7 mouse cellular contexts compared by ENCODE assay signal in the genomic region with DNA sequence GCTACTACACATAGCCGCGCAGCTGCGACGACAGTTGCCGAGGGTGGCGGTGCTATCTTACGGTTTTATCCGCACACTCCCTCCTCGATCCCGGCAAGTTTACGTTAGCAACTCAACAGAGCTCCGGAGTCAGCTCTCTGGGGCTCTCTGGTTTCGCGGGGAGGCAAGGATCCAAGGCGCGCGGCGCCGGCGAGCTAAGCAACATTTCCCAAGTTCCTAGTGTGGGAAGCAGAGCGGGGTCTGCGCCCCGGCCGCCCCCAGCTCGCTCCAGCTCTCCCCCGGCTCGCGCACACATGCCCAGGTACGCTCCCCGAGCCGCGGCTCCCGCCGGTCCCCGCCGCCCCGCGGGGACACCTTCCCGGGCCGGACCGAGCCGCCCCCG. TPM values are rescaled to one million over a fixed set of nuclear protein-coding genes. Genes with fewer than 3 reads are reported as not detected.
DNase-seq lines count a peak whose midpoint lies in the region; ATAC-seq and TF ChIP-seq lines count a peak whose summit lies in the region.

No protein-coding gene starts in this region.

- WGBS in spleen, adult 2 months, result under 1% methylated on average over 41 of the region's 43 CpGs
- WGBS in kidney, embryonic 14.5 days, result under 1% methylated on average over 36 of the region's 43 CpGs

- peak in 1 of 2 experiments; percentile 26 for DNase-seq in spleen, adult 2 months (ENCODE audit: low read depth in 1 of 2, low spot score in 2 of 2)
- DNase-seq in spleen, adult 18-20 months, result no peak
- DNase-seq in c-Kit-positive CD71-positive TER-119-positive erythroid progenitor cells, embryonic 14.5 days (ENCODE audit: low spot score), result peak; percentile 62
- peak; percentile 61 for DNase-seq in gastrocnemius, adult 8-10 months (ENCODE audit: low spot score in 2 of 2)
- peak; percentile 58 for DNase-seq in lung, postnatal 36 days
- peak; percentile 32 to 42 for DNase-seq in spleen, postnatal 36 days (ENCODE audit: low spot score in 2 of 2)

- H3K9me3 ChIP-seq in kidney, embryonic 14.5 days (ENCODE audit: control insufficient read depth, low read length), result no peaks in the 10 kb centered on the region

- no peaks in the 10 kb centered on the region; the same call in 1 of the 2 replicates for H3K4me1 ChIP-seq in spleen, adult 2 months (ENCODE audit: control insufficient read depth, insufficient read depth, insufficient read length)
- H3K4me1 ChIP-seq in kidney, embryonic 14.5 days (ENCODE audit: control insufficient read depth, insufficient read depth, low read length), result peaks cover 29% of the 10 kb centered on the region

- peak; percentile 68 for ATAC-seq in kidney, embryonic 14.5 days (ENCODE audit: low FRiP score, low TSS enrichment)

- TF ChIP-seq CTCF in spleen, adult 2 months (IDR thresholded peaks at IDR 0.05; ENCODE audit: extremely low read depth, insufficient read depth, insufficient read length, insufficient replicate concordance), result no peak

- H3K9ac ChIP-seq in kidney, embryonic 14.5 days (ENCODE audit: low read depth, low read length), result peak overlapping the region; percentile 98

- H3K36me3 ChIP-seq in spleen, adult 2 months (ENCODE audit: control insufficient read depth, insufficient read depth, low read length), result 0 out of 2 replicates have a peak, but pooled peaks cover 1% of the 10 kb centered on the region
- no peaks in the 10 kb centered on the region; the same call in 1 of the 2 replicates for H3K36me3 ChIP-seq in kidney, embryonic 14.5 days (ENCODE audit: control insufficient read depth, insufficient read depth, low read length)

- no peak for TF ChIP-seq POLR2A in spleen, adult 2 months (IDR thresholded peaks at IDR 0.05; ENCODE audit: low read depth, low read length)

- no peaks in the 10 kb centered on the region for H3K27me3 ChIP-seq in spleen, adult 2 months (ENCODE audit: control insufficient read depth, insufficient read depth, low read length)
- no peaks in the 10 kb centered on the region for H3K27me3 ChIP-seq in kidney, embryonic 14.5 days (ENCODE audit: control insufficient read depth, insufficient read depth, low read length)

- H3K4me3 ChIP-seq in spleen, adult 2 months (ENCODE audit: extremely low read depth, insufficient read depth, insufficient read length), result peak overlapping the region; percentile 91
- peak overlapping the region; percentile 72 for H3K4me3 ChIP-seq in kidney, embryonic 14.5 days (ENCODE audit: low read length)

- H3K4me2 ChIP-seq in kidney, embryonic 14.5 days (replicated peaks; ENCODE audit: low read depth, low read length), result peak overlapping the region; percentile 60

- peak overlapping the region; percentile 99 for H3K27ac ChIP-seq in spleen, adult 2 months (ENCODE audit: insufficient read depth, low read length)
- H3K27ac ChIP-seq in kidney, embryonic 14.5 days (ENCODE audit: low read depth, low read length), result peak overlapping the region; percentile 100

RNA-seq across cellular contexts. Expression of gene Myom1, which starts 0.7 kb away (rescaled TPM):
- 1.5 and 3.0 TPM in 2 replicates for polyA plus RNA-seq in spleen, adult 2 months (2012; rRNA removed)
- total RNA-seq in gastrocnemius, adult 8-10 months (2022), result 1,000 to 10,000 TPM; 1,304 to 1,591 (median 1,439) TPM
- 3.0 and 3.6 TPM in 2 replicates for polyA plus RNA-seq in kidney, embryonic 14.5 days (2014; fragmentation: Nextera tagmentation; extraction: Ambion mirVana)

RNA-seq across cellular contexts. Expression of gene Myl12a, which starts 1.0 kb away (rescaled TPM):
- 53.0 and 64.9 TPM in 2 replicates for polyA plus RNA-seq in spleen, adult 2 months (2012; rRNA removed)
- total RNA-seq in gastrocnemius, adult 8-10 months (2022), result 100 to 1,000 TPM; 326 to 366 (median 337) TPM
- 648 and 687 TPM in 2 replicates for polyA plus RNA-seq in kidney, embryonic 14.5 days (2014; fragmentation: Nextera tagmentation; extraction: Ambion mirVana)

Comparison
In these comparisons a context has a peak if more than half of its experiments do, and no peak if none do; other contexts are left out.
1. DNase-seq: peak in c-Kit-positive CD71-positive TER-119-positive erythroid progenitor cells, embryonic 14.5 days (single experiment), gastrocnemius, adult 8-10 months (2 of 2), lung, postnatal 36 days (single experiment) and spleen, postnatal 36 days (2 of 2); none in spleen, adult 18-20 months (0 of 2).